Mouse (Mus musculus): ENCODE measurements around the gene Retreg1.

Gene Retreg1

GRCm38 (mm10) chr15:25880192-25880591 is 37.2 kb downstream of the Retreg1 start:
- DNase-seq (ENCODE audit: low spot score in 2 of 2), result no peak

GRCm38 (mm10) chr15:25882002-25882401 is 39.0 kb downstream of the Retreg1 start:
- DNase-seq (ENCODE audit: low spot score in 2 of 2), result no peak

- no peak for DNase-seq (ENCODE audit: low spot score in 2 of 2)
Measured at GRCm38 (mm10) chr15:25884416-25884958, 41.5 kb downstream of the Retreg1 start.

- DNase-seq (ENCODE audit: low spot score in 2 of 2), result peak in 1 of 2 experiments; percentile 17
Measured at GRCm38 (mm10) chr15:25886581-25887011, 43.6 kb downstream of the Retreg1 start.

- no peak for DNase-seq (ENCODE audit: low spot score in 2 of 2)
Measured at GRCm38 (mm10) chr15:25889927-25890326, 46.9 kb downstream of the Retreg1 start.

- DNase-seq (ENCODE audit: low spot score in 2 of 2), result peak; percentile 30 to 58
Measured at GRCm38 (mm10) chr15:25891556-25891955, 48.6 kb downstream of the Retreg1 start.

GRCm38 (mm10) chr15:25893327-25893726 is 50.3 kb downstream of the Retreg1 start:
- no peak for DNase-seq (ENCODE audit: low spot score in 2 of 2)

GRCm38 (mm10) chr15:25896783-25897182 is 53.8 kb downstream of the Retreg1 start:
- no peak for DNase-seq (ENCODE audit: low spot score in 2 of 2)

GRCm38 (mm10) chr15:25897617-25898016 is 54.6 kb downstream of the Retreg1 start:
- no peak for DNase-seq (ENCODE audit: low spot score in 2 of 2)

- no peak for DNase-seq (ENCODE audit: low spot score in 2 of 2)
Measured at GRCm38 (mm10) chr15:25899021-25899420, 56.0 kb downstream of the Retreg1 start.

GRCm38 (mm10) chr15:25900540-25900939 is 57.6 kb downstream of the Retreg1 start:
- DNase-seq (ENCODE audit: low spot score in 2 of 2), result peak; percentile 52 to 77

GRCm38 (mm10) chr15:25902931-25903615 is 60.1 kb downstream of the Retreg1 start:
- DNase-seq (ENCODE audit: low spot score in 2 of 2), result no peak

GRCm38 (mm10) chr15:25904435-25905021 is 61.5 kb downstream of the Retreg1 start:
- DNase-seq (ENCODE audit: low spot score in 2 of 2), result peak; percentile 34 to 35

- no peak for DNase-seq (ENCODE audit: low spot score in 2 of 2)
Measured at GRCm38 (mm10) chr15:25909783-25910494, 67.0 kb downstream of the Retreg1 start.

GRCm38 (mm10) chr15:25910495-25910865 is 67.5 kb downstream of the Retreg1 start:
- DNase-seq (ENCODE audit: low spot score in 2 of 2), result no peak

- DNase-seq (ENCODE audit: low spot score in 2 of 2), result no peak
Measured at GRCm38 (mm10) chr15:25910924-25911323, 67.9 kb downstream of the Retreg1 start.

- DNase-seq (ENCODE audit: low spot score in 2 of 2), result no peak
Measured at GRCm38 (mm10) chr15:25912911-25913310, 69.9 kb downstream of the Retreg1 start.

- DNase-seq (ENCODE audit: low spot score in 2 of 2), result no peak
Measured at GRCm38 (mm10) chr15:25913659-25914058, 70.7 kb downstream of the Retreg1 start.

GRCm38 (mm10) chr15:25914160-25914559 is 71.2 kb downstream of the Retreg1 start:
- no peak for DNase-seq (ENCODE audit: low spot score in 2 of 2)

- peak; percentile 79 to 87 for DNase-seq (ENCODE audit: low spot score in 2 of 2)
Measured at GRCm38 (mm10) chr15:25915013-25915412, 72.0 kb downstream of the Retreg1 start.

- no peak for DNase-seq (ENCODE audit: low spot score in 2 of 2)
Measured at GRCm38 (mm10) chr15:25915574-25916205, 72.7 kb downstream of the Retreg1 start.

- DNase-seq (ENCODE audit: low spot score in 2 of 2), result no peak
Measured at GRCm38 (mm10) chr15:25916252-25916651, 73.3 kb downstream of the Retreg1 start.
